Mouse (Mus musculus) C2C12 (cell line): Measurements from ENCODE around the gene Cd69. TPM values are rescaled to one million over a fixed set of nuclear protein-coding genes. Genes with fewer than 3 reads are reported as not detected.

ENCODE experiments used
- H3K27me3 ChIP-seq: one replicate; pipeline ENCODE4 v1.6.1; 2011; ENCODE audit not compliant: control insufficient read depth, insufficient read depth, insufficient read length
- H3K36me3 ChIP-seq: one replicate; pipeline ENCODE4 v1.6.1; 2011; ENCODE audit not compliant: control insufficient read depth, insufficient read depth
- H3K4me3 ChIP-seq: one replicate; pipeline ENCODE4 v1.5.1; 2011; ENCODE audit warnings: mild to moderate bottlenecking, control low read depth; ENCODE audit not compliant: poor library complexity, insufficient read depth, severe bottlenecking
- H3K79me2 ChIP-seq: one replicate; pipeline ENCODE4 v1.6.1; 2011; ENCODE audit not compliant: control insufficient read depth, insufficient read depth
- H3K79me3 ChIP-seq: one replicate; pipeline ENCODE4 v1.6.1; 2011; ENCODE audit warnings: low read depth, control low read depth
- H3ac ChIP-seq: one replicate; pipeline ENCODE3; 2011; ENCODE audit warnings: low read depth; ENCODE audit not compliant: control insufficient read depth, insufficient read length
- CEBPB ChIP-seq: IDR thresholded peaks from one replicate; pipeline ENCODE4 v1.6.1; 2011; ENCODE audit warnings: low read depth, mild to moderate bottlenecking, control low read depth, moderate library complexity
- CTCF ChIP-seq: IDR thresholded peaks from one replicate; pipeline ENCODE4 v1.5.1; 2011; ENCODE audit not compliant: control insufficient read depth, insufficient read depth, insufficient read length
- FOSL1 ChIP-seq: IDR thresholded peaks from one replicate; pipeline ENCODE4 v1.8.0; 2011; ENCODE audit warnings: mild to moderate bottlenecking, low read length; ENCODE audit not compliant: poor library complexity, insufficient read depth, severe bottlenecking
- MAX ChIP-seq: IDR thresholded peaks from one replicate; pipeline ENCODE4 v1.6.1; 2011; ENCODE audit warnings: mild to moderate bottlenecking, control low read depth
- MYOD1 ChIP-seq: IDR thresholded peaks from one replicate; pipeline ENCODE4 v1.6.1; 2011; ENCODE audit warnings: low read depth; ENCODE audit not compliant: control insufficient read depth, insufficient read length
- MYOG ChIP-seq: IDR thresholded peaks from one replicate; pipeline ENCODE4 v1.6.1; 2011; ENCODE audit not compliant: control insufficient read depth, insufficient read length; ENCODE audit errors: extremely low read depth
- USF1 ChIP-seq: IDR thresholded peaks from one replicate; pipeline ENCODE4 v1.6.1; 2011; ENCODE audit warnings: low read depth, mild to moderate bottlenecking, control low read depth, moderate library complexity
- polyA plus RNA-seq: library from polyadenylated mRNA; unstranded; fragments of >200 nt; fragmentation: generic; extraction: Trizol; gene quantifications from one replicate; pipeline ENCODE4 v1.2.1, GENCODE M21; 2012; ENCODE audit warnings: missing spikeins

The Cd69 gene
- polyA plus RNA-seq, 1 experiment: not detected

GRCm38 (mm10) chr6:129224090-129224489 lies 51.1 kb downstream of the Cd69 start:
- Histone ChIP-seq H3K79me3 (no peaks in the 10 kb centered on the region), H3K4me3 (no peak overlapping the region), H3K36me3 (no peaks in the 10 kb centered on the region), H3K27me3 (no peaks in the 10 kb centered on the region), H3ac (no peak overlapping the region), H3K79me2 (no peaks in the 10 kb centered on the region)
- no peak for TF ChIP-seq MYOG
- no peak for TF ChIP-seq CTCF
- TF ChIP-seq CEBPB: no peak
- TF ChIP-seq USF1: no peak
- no peak for TF ChIP-seq MYOD1
- no peak for TF ChIP-seq FOSL1
- TF ChIP-seq MAX: no peak

GRCm38 (mm10) chr6:129223611-129224010 lies 51.6 kb downstream of the Cd69 start:
- TF ChIP-seq MYOG (no peak), CTCF (no peak), MAX (no peak), CEBPB (no peak), FOSL1 (no peak), MYOD1 (no peak), USF1 (no peak)
- H3ac ChIP-seq: no peak overlapping the region
- H3K27me3 ChIP-seq: no peaks in the 10 kb centered on the region

GRCm38 (mm10) chr6:129222188-129222800 lies 52.9 kb downstream of the Cd69 start:
- Histone ChIP-seq H3ac (no peak overlapping the region), H3K79me3 (no peaks in the 10 kb centered on the region), H3K27me3 (no peaks in the 10 kb centered on the region), H3K36me3 (no peaks in the 10 kb centered on the region), H3K4me3 (no peak overlapping the region), H3K79me2 (no peaks in the 10 kb centered on the region)
- TF ChIP-seq USF1 (no peak), CTCF (no peak), MYOD1 (no peak), MYOG (no peak), CEBPB (no peak), FOSL1 (no peak), MAX (no peak)

More at GRCm38 (mm10) chr6:129223611-129224010, 51.6 kb downstream of the Cd69 start:
- Histone ChIP-seq H3K4me3 (no peak overlapping the region), H3K79me2 (no peaks in the 10 kb centered on the region), H3K36me3 (no peaks in the 10 kb centered on the region), H3K79me3 (no peaks in the 10 kb centered on the region)

GRCm38 (mm10) chr6:129221053-129221452 lies 54.2 kb downstream of the Cd69 start:
- Histone ChIP-seq H3K79me2 (no peaks in the 10 kb centered on the region), H3K79me3 (no peaks in the 10 kb centered on the region), H3K27me3 (no peaks in the 10 kb centered on the region), H3ac (no peak overlapping the region), H3K4me3 (no peak overlapping the region), H3K36me3 (no peaks in the 10 kb centered on the region)
- TF ChIP-seq FOSL1 (no peak), CEBPB (no peak), USF1 (no peak), MAX (no peak), MYOG (no peak), CTCF (no peak), MYOD1 (no peak)

GRCm38 (mm10) chr6:129219897-129220517 lies 55.2 kb downstream of the Cd69 start:
- H3K79me2 ChIP-seq: no peaks in the 10 kb centered on the region
- H3K79me3 ChIP-seq: no peaks in the 10 kb centered on the region
- no peak overlapping the region for H3ac ChIP-seq
- TF ChIP-seq MYOD1 (no peak), CEBPB (no peak), MAX (no peak), MYOG (no peak), USF1 (no peak)
- H3K4me3 ChIP-seq: no peak overlapping the region
- no peaks in the 10 kb centered on the region for H3K36me3 ChIP-seq
- H3K27me3 ChIP-seq: no peaks in the 10 kb centered on the region

GRCm38 (mm10) chr6:129218191-129218696 lies 57.0 kb downstream of the Cd69 start:
- no peaks in the 10 kb centered on the region for H3K79me2 ChIP-seq
- no peaks in the 10 kb centered on the region for H3K79me3 ChIP-seq
- no peaks in the 10 kb centered on the region for H3K36me3 ChIP-seq
- no peak overlapping the region for H3K4me3 ChIP-seq
- TF ChIP-seq MYOD1: no peak
- no peak for TF ChIP-seq FOSL1
- TF ChIP-seq MYOG: no peak
- no peak for TF ChIP-seq CEBPB
- no peak for TF ChIP-seq USF1
- no peak for TF ChIP-seq CTCF
- TF ChIP-seq MAX: no peak
- H3ac ChIP-seq: no peak overlapping the region
- no peaks in the 10 kb centered on the region for H3K27me3 ChIP-seq
